Mouse (Mus musculus) lung, postnatal 25 days (tissue): ENCODE data around the gene Scyl3.

Experiments
- DNase-seq: peaks from one replicate; pipeline ENCODE4 v3.0.0; 2022; ENCODE audit warnings: low spot score

Scyl3 gene

GRCm38 (mm10) chr1:163964008-163964689, 35.2 kb downstream of the Scyl3 start:
- DNase-seq: no peak

DNA sequence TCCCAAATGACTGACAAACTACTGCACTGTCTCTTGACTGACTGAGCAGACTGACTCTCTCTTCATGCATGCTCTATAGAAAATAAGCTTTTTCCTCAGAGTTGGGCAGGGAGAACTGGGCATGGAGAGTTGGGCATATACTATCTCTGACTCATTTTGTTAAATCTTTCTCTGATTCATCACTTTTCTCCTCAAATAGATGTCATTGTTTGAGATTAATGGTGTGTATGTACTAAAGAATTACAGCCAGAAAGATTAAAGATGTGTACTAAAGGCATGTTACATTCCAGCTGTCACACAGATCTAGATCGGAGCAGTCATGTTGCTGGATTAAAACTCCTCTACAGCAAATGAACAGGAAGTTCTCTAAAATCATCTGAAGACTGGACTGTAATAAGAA, 45.6 kb downstream of the Scyl3 start:
- DNase-seq: no peak

- DNase-seq: no peak
Observed at GRCm38 (mm10) chr1:163975088-163975487, 46.2 kb downstream of the Scyl3 start.

DNA sequence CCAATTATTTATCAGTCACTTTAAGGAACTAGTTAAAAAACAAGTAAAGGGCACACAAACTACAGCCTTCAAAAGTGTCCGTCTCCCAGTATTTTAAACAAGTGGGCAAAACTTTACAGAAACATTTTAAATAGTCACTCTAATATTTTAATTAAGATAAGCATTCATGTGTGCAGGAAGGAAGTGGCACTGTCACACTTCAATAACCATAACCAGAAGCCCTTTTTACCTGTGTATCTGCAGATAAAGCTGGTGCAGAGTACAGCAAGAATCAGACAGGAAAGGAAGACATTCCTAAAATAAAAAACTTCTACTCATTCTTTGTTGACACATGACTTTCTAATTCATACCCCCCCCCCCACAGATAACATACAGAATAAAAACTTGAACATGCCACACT, 47.6 kb downstream of the Scyl3 start:
- DNase-seq: no peak

DNA sequence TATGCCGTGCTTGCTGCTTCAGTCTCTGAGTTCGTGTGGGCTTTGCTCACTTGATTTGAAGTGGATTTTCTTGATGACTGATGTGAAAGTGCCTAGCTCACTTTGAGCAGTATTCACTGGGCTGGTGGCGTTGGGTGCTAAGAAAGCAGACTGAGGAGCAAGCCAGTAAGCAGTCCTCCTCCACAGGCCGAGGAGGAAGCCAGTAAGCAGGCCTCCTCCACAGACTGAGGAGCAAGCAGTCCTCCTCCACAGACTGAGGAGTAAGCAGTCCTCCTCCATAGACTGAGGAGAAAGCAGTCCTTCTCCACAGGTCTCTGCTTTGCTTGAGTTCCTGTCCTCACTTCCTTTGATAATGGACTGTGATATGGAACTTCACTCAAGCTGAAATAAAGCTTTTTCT, 63.5 kb downstream of the Scyl3 start:
- DNase-seq: no peak

DNA sequence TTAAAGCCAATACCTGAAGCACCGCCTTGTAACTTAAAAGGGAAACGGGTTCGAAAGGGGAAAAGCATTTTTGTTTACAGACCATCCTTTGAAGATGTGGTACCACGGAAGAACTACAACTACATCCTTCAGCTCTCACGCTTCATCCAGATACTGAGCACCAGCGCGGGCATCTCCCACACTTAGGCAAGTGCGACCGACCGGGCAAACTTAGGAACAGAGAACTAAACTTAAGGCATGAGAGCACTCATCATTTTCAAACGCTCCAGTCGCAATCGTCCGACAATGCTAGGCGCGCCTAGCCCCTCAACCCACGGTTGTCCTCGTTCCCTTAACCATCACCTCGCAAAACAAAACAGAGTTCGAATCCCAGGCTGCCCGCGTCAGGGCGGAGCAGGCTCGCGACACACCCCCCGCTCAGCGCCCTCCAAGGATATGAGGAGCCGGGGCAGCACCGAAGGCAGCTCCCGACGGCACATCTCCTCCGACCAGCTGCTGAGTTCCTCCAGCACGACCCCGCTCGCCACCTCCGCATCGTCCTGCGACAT, 65.3 kb downstream of the Scyl3 start:
- DNase-seq: no peak

- DNase-seq: peak; percentile 89
Observed at GRCm38 (mm10) chr1:163994721-163995608, 66.1 kb downstream of the Scyl3 start, which contains the start of the genes BC055324 and Mettl18. TSS of gene BC055324 (minus strand) at chr1:163994796. TSS of gene Mettl18 (plus strand) at chr1:163994889.

DNA sequence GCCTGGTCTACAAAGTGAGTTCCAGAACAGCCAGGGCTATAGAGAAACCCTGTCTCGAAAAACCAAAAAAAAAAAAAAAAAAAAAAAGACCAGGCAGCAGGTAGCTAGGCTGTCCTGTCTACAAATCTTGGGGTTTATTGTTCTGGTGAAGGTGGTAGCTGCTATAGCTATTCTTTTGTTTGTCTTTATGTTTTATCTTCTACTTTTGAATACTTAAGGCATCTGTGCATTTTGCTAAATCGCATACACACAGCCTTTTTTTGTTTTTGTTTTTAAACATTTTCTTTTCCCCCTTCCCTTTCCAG, 66.7 kb downstream of the Scyl3 start:
- no peak for DNase-seq

DNA sequence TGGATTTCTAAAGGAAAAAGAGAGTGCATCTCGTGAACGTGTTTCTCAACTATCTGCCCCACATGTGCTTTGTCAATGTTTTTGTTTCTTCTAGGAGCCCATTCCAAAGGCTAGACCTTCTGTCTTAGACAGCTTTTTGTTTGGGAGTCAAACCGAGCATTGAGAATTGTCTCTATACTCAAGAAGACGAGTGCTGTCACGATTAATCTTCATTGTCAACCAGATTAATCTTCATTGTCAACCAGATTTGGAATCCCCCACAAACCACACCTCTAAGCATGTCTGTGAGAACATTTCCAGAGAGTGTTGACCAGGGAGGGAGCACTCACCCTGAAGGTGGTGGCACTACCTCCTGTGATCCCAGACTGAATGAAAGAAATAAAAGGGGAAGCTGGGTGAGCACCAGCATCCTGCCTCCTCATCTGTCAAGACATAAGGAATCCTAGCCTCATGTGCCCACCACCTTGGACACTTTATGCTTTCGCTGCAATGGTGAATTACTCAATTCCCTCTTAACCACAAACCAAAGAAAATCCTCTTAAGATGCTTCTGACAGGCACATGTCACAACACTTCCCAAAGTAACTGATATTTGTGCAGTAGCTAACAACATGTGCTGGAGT, 73.0 kb downstream of the Scyl3 start:
- DNase-seq: no peak

GRCm38 (mm10) chr1:164004311-164004710, 75.4 kb downstream of the Scyl3 start:
- DNase-seq: no peak
